Mouse (Mus musculus) erythroblast, embryonic 14.5 days (primary cell): ENCODE measurements around the gene Ahr. TPM values are rescaled to one million over a fixed set of nuclear protein-coding genes. Genes with fewer than 3 reads are reported as not detected.

Experiments
- H3K27me3 ChIP-seq: 2 replicates; pipeline ENCODE4 v1.6.1; 2012; ENCODE audit warnings: inconsistent platforms; ENCODE audit not compliant: control insufficient read depth
- H3K36me3 ChIP-seq: 2 replicates; pipeline ENCODE4 v1.6.1; 2012; ENCODE audit warnings: mild to moderate bottlenecking, inconsistent platforms; ENCODE audit not compliant: control insufficient read depth
- H3K4me1 ChIP-seq: 2 replicates; pipeline ENCODE4 v1.6.1; 2012; ENCODE audit warnings: inconsistent platforms; ENCODE audit not compliant: control insufficient read depth
- H3K4me3 ChIP-seq: replicated peaks from 2 replicates; pipeline ENCODE3; 2012; ENCODE audit warnings: moderate library complexity, mild to moderate bottlenecking, inconsistent platforms
- H3K9me3 ChIP-seq: 2 replicates; pipeline ENCODE4 v1.6.1; 2012; ENCODE audit warnings: low read length, inconsistent platforms, mixed read lengths; ENCODE audit not compliant: control insufficient read depth
- GATA1 ChIP-seq: IDR thresholded peaks from 2 replicates; pipeline ENCODE4 v1.6.1; 2012; ENCODE audit warnings: low read length, inconsistent platforms, mixed read lengths
- TAL1 ChIP-seq: IDR thresholded peaks from 3 replicates; pipeline ENCODE4 v1.6.1; 2012; ENCODE audit warnings: low read length, inconsistent platforms, mixed read lengths
- polyA plus RNA-seq: library from polyadenylated mRNA; stranded (reverse); fragments of >175 nt; gene quantifications from 2 replicates; pipeline ENCODE4 v1.2.3, GENCODE M21; 2012

Ahr gene
- polyA plus RNA-seq, 1 experiment: 0.03 TPM

DNA sequence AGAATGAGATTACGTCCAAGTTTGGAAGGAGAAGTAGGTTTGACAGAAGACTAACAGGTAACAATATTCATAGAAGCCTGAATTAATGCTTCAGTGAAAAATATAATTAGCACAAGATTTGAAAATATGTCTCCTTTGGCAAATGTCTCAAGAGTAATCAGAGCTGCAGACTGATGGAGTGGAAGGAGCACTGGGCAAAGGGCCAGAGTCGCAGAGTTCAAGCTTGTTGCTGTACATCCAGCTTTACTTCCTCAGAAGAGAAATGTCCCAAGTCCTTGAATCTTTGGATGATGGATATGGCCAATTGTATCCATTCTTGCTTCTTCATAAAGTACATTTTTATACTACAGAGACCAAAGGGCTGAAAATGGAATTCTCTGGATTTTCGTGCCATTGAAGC lies 8.0 kb upstream of the Ahr start:
- no peaks in the 10 kb centered on the region for H3K36me3 ChIP-seq
- H3K9me3 ChIP-seq: no peaks in the 10 kb centered on the region
- TF ChIP-seq GATA1 (no peak), TAL1 (no peak)

DNA sequence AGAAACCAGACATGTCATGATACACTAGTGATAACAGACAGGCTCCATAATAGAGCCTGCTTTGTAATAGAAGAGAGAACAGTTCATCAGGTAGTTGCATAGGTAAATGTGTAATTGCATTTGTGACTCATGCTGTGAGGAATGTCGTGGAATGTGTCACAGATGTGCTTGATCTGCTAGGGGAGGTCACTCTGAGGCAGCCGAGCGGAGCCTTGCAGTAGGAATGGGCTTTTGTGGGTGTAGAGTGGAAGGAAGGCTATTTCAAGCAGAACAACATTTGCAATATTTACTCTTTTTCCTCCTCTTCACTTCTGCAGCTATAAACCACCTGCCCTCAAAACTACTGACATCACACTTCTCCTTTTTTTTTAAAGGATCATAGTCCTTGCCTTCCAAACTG lies 4.0 kb upstream of the Ahr start:
- H3K4me1 ChIP-seq: peaks cover 12% of the 10 kb centered on the region
- H3K27me3 ChIP-seq: peaks cover 9% of the 10 kb centered on the region
- no peaks in the 10 kb centered on the region for H3K9me3 ChIP-seq
- no peak for TF ChIP-seq TAL1
- TF ChIP-seq GATA1: no peak
- H3K4me3 ChIP-seq: no peak overlapping the region
- H3K36me3 ChIP-seq: no peaks in the 10 kb centered on the region

More for the DNA sequence above, 8.0 kb upstream of the Ahr start:
- no peaks in the 10 kb centered on the region for H3K27me3 ChIP-seq
- no peaks in the 10 kb centered on the region for H3K4me1 ChIP-seq
- no peak overlapping the region for H3K4me3 ChIP-seq

DNA sequence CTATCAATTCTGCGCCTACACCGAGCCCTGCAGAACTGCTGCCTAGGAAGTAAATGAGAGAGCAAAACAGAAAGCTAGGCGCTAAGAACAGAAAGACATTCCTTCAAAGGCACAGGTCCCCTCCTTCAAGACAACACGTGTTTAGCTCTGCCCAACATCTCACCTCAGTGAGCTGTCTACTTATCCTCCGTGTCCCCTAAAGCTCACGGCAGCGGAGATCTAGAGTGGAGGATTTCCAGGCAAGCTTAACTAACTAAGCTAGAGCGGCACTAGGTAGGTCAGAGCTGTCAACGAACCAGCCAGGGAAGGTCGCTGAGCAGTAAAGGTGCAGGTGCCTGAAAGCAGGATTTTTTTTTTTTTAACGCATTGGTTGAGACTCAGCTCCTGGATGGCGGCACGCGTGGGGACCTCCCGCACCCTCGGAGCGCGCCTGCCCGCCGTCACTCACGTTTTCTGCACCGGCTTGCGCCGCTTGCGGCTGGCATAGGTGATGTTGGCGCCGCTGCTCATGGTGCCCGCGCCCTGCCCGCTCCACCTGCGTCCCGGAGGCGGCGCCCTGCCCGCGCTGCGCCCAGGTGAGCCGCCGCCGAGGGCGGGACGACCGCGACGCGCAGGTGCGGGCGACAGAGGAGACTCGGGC lies 604 bp downstream of the Ahr start:
- H3K4me3 ChIP-seq: peak overlapping the region; percentile 80

DNA sequence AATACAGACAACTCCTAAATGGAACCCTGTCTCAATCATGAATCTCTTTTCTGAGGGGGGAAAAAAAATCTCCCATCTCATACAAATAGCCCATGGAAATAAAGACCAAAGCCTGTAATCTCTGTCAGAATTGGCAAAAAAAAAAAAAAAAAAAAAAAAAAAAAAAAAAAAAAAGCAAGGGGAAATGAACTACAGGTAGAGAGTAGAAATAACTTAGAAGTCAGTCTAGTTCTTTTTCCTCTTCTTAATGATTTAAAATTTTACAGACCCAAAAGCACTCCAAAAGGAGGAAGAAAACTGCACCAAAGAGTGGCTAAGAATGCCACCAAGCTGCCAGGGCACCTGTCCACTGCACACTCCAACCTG lies 1.1 kb downstream of the Ahr start:
- TF ChIP-seq GATA1: no peak
- no peak for TF ChIP-seq TAL1
- H3K9me3 ChIP-seq: no peaks in the 10 kb centered on the region
- peak overlapping the region; percentile 80 for H3K4me3 ChIP-seq

More for the DNA sequence above, 604 bp downstream of the Ahr start:
- Histone ChIP-seq H3K36me3 (no peaks in the 10 kb centered on the region), H3K27me3 (peaks cover 10% of the 10 kb centered on the region), H3K9me3 (no peaks in the 10 kb centered on the region), H3K4me1 (peaks cover 13% of the 10 kb centered on the region)
- TF ChIP-seq GATA1 (no peak), TAL1 (no peak)

DNA sequence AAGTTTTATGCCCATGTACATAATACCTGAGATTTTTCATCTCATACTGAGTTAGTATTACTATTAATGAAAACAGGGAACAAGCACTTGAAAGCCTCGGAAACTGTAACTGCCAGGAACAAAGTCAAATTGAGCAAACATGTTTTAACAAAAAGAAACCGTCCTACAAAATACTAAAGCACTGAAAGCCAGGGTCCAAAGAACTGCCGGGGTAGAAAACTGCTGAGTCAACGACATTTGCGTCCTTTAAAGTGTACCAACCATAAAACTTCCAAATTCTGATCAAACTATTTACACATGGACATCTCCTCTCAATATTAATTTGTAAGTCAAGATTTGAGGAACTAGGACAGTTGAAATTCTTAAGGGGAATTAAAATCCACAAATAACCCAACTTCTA lies 1.7 kb downstream of the Ahr start:
- Histone ChIP-seq H3K9me3 (no peaks in the 10 kb centered on the region), H3K4me3 (no peak overlapping the region), H3K4me1 (peaks cover 13% of the 10 kb centered on the region), H3K27me3 (peaks cover 10% of the 10 kb centered on the region), H3K36me3 (no peaks in the 10 kb centered on the region)
- TF ChIP-seq GATA1: no peak
- TF ChIP-seq TAL1: no peak

More for the DNA sequence above, 1.1 kb downstream of the Ahr start:
- Histone ChIP-seq H3K36me3 (no peaks in the 10 kb centered on the region), H3K4me1 (peaks cover 13% of the 10 kb centered on the region), H3K27me3 (peaks cover 10% of the 10 kb centered on the region)

DNA sequence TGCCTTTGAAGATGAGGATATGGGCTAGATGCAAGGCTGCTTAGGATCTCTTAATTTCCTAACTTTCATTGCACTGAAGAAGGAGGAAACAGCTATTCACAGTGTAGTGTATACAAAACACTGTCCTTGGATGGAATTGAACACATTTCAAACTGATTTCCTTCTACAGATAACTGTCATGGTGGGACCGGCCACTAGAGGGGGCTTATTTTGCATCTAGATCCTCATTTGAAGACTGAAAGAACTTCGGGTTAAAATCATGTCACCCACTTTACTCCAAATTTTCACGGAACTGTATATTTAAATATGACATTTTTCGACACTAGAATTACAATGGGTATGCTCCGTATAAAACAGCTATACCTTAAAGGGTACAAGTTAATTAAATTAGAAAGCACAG lies 2.7 kb downstream of the Ahr start:
- no peak for TF ChIP-seq TAL1
- TF ChIP-seq GATA1: no peak
- Histone ChIP-seq H3K36me3 (no peaks in the 10 kb centered on the region), H3K9me3 (no peaks in the 10 kb centered on the region), H3K27me3 (peaks cover 10% of the 10 kb centered on the region), H3K4me1 (peaks cover 22% of the 10 kb centered on the region), H3K4me3 (no peak overlapping the region)

DNA sequence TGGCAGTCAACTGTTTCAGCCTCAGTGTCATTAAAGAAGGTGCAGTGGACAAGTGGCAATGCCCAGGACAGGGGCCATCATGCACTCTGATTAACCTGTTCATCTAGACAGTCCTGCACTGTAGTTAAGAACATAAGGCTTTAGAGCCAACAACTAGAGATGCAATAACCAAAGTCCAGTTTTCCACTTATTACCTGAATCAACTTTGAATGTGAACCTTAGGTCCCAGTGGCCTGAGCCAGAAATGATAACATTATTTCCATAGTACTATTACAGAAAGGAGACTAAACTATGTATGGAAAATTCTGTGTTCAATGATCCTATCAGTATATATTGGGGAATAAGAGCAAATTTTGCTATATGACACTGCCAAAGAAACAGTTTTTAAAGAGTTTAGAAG lies 4.3 kb downstream of the Ahr start:
- peaks cover 10% of the 10 kb centered on the region for H3K27me3 ChIP-seq
- no peaks in the 10 kb centered on the region for H3K9me3 ChIP-seq
- H3K4me1 ChIP-seq: peaks cover 23% of the 10 kb centered on the region
- TF ChIP-seq TAL1 (no peak), GATA1 (no peak)
- no peak overlapping the region for H3K4me3 ChIP-seq
- peaks cover 2% of the 10 kb centered on the region; the same call in 1 of the 2 replicates for H3K36me3 ChIP-seq

DNA sequence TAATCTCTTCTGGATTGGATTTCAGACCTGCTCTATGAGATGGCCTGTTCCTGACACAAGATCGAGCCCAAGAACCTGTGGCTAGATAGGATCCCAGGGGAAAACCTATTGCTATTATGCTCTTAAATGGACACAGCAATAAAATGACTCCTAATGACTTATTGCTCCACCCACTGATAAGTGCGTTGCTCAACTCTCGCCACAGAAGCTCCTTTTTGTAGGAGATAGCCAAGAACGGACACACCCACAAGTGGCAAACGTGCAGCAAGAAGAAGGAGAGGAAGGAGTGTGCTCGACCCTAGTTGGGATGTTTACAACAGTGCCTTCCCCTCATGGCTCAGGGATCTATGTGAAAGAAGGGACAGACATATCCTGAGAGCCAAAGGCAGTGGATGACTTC lies 7.4 kb downstream of the Ahr start:
- H3K4me1 ChIP-seq: peaks cover 11% of the 10 kb centered on the region
- no peaks in the 10 kb centered on the region for H3K27me3 ChIP-seq
- no peaks in the 10 kb centered on the region for H3K9me3 ChIP-seq
- TF ChIP-seq GATA1: no peak
- no peak for TF ChIP-seq TAL1
- no peak overlapping the region for H3K4me3 ChIP-seq
- peaks cover 2% of the 10 kb centered on the region; the same call in 1 of the 2 replicates for H3K36me3 ChIP-seq

DNA sequence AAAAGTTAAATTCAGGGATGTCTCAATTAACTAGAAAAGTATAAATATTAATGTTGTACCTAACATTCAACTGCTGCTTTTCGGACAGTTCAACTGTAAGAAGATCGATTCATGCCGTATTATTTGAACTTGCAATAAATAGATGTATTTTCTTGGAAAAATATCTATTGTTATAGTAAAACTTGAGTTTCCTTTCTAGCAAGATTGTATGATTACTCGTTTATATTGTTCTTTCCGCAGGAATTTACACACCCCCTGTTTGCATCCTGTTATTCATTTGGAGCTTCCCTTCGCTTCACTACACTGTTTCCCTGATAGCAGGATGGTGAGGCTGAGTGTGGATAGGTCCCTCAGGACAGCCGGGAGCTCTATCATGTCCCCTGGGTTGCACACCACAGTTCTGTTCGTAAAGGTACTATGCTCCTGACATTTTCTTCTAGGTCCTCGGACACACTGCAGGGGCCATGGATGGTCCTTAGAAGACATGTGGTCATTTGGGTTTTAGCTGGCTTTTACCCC lies 12.2 kb downstream of the Ahr start:
- no peak for TF ChIP-seq TAL1
- TF ChIP-seq GATA1: no peak
- H3K4me1 ChIP-seq: peaks cover 6% of the 10 kb centered on the region

More for the DNA sequence above, 12.2 kb downstream of the Ahr start:
- Histone ChIP-seq H3K27me3 (no peaks in the 10 kb centered on the region), H3K36me3 (peaks cover 2% of the 10 kb centered on the region; the same call in 1 of the 2 replicates), H3K4me3 (no peak overlapping the region), H3K9me3 (no peaks in the 10 kb centered on the region)
